Mouse (Mus musculus): Measurements from ENCODE around the gene Fgf18.

The Fgf18 gene

DNA sequence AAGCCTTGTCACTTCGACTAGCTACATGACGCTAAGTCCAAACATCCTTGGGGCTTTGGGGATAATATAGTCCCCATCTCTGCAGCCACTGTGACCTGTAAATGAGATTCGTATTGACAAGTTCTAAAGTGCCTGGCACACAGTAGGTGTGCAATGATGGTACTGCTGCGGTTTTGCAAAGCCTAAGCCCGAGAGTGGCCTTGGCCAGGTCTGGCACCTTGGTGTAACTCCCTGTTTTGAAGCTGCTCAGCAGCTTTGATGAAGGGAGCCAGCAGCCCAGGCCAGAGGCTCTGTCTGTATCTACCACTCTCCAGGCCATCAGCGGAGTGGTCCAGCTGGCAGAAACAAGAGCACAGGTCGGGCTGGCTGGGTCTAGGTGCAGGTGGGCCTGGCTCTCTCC lies 72.7 kb downstream of the Fgf18 start:
- DNase-seq (ENCODE audit: extremely low read depth, low read depth): no peak

DNA sequence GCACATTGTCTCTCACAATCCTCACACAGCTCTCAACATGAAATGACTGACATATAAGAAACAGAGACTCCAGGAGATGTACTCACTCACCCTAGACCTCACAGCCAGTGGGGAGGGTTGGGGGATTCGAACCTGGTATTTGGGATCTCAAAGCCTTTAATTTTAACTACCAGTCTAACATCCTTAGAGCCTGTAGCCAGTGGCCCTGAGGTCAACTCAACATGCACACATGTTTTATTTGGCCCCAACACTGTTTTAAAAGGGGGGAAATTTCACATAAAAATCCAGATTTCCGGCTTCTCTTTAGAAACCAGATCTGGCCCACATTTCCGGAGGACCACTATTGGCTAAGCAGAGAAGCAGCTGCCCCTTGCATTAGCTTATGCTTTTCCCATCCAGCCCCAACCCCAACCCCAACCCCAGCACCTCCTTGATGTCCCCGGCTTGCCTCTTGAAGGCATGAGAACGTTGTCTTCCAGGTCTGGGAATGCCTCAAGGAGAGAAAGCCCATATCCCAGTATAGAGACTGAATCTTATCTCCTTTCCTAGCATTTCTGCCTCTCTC lies 75.8 kb downstream of the Fgf18 start:
- DNase-seq (ENCODE audit: extremely low read depth, low read depth): no peak

DNA sequence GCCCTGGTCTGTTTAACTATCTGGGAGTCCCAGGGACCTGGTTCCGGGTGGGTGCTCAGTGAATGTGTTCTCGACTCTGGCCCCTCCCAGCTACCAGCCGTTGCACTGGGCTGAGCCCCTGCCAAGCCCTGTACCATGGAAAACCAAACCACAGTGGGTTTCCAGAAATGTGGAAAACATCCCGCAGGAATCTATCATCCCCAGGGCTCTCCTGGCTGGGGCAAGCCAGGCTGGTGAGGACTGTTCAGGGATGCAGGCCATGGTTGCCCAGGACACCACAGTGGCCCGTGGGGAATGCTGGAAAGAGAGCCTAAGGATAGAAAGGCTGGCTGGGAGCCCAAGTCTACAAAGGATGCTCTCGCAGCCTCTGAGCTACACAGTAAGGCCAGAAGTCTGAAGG lies 76.7 kb downstream of the Fgf18 start:
- DNase-seq (ENCODE audit: extremely low read depth, low read depth): no peak

All from MEL-GATA-1-ER (cell line).